Mouse (Mus musculus): ENCODE results near the gene Fli1.

Gene Fli1

DNA sequence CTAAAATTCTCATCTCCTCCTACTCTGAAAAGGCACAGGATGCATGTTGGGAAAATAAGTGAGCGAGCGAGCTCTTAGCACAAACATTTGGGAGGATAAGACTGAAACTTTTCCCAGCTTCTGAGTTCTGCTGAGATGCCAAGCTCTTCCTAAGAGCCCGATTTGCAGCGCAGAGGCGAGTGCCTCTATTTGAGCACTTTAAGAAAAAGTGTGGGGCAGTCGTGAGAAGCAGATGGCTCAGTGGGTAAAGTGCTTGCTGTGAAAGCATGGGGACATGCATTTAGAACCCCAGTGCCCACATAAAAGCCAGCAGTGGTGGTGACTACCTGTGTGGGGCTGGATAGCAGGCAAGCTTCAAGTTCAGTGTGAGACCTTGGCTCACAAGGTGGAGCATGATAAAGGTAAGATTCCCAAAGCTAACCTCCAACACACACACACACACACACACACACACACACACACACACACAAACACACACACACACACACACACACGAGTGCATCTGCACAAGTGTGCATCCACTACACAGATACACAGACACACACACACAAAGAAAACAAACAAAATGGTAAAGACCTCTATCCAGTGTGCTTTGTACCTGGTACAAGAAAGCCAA lies 37.1 kb downstream of the Fli1 start:
- no peak for ATAC-seq (ENCODE audit: insufficient number of reproducible peaks, low FRiP score, low TSS enrichment)

DNA sequence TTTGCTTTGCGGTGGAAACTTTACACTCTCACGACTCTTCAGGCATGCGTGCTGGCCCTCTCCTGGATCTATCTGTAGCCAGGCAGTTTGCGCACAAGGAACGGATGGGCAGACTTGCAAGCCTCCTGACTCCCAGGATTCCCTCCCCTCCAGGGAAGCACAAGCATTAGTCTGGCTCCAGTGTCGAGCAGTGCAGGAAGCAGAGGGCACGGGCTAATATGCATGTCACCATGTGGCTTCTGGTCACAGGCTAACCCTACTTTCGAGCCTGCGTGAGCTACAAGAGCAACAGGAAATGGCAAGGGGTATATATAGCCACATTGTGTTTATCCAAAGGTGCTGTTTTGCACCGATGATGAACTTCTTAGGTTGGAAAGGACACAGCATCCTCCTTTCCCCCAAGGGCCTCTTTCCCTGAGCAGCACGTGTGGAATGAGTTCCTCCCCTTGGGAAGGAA lies 38.6 kb downstream of the Fli1 start:
- ATAC-seq (ENCODE audit: insufficient number of reproducible peaks, low FRiP score, low TSS enrichment), result no peak

DNA sequence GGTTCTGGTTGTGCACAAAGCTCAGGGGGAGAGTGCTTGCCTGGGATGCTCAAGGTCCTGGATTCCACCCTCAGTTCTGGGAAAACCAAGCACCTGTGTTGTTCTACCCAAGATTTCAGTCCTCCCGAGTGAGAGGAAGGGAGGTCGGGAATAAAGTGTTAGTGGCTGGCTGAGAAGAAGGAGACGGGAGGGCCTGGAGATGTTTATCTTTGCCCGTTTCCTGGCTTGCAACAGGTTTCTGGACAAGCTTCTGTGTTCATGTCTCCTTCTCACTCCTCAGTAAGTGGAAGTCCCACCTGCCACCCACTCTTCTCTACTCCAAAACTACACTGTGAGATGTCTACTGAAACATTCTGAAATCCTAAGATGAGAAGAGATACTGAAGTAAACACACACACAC lies 39.2 kb downstream of the Fli1 start:
- ATAC-seq (ENCODE audit: insufficient number of reproducible peaks, low FRiP score, low TSS enrichment), result no peak

DNA sequence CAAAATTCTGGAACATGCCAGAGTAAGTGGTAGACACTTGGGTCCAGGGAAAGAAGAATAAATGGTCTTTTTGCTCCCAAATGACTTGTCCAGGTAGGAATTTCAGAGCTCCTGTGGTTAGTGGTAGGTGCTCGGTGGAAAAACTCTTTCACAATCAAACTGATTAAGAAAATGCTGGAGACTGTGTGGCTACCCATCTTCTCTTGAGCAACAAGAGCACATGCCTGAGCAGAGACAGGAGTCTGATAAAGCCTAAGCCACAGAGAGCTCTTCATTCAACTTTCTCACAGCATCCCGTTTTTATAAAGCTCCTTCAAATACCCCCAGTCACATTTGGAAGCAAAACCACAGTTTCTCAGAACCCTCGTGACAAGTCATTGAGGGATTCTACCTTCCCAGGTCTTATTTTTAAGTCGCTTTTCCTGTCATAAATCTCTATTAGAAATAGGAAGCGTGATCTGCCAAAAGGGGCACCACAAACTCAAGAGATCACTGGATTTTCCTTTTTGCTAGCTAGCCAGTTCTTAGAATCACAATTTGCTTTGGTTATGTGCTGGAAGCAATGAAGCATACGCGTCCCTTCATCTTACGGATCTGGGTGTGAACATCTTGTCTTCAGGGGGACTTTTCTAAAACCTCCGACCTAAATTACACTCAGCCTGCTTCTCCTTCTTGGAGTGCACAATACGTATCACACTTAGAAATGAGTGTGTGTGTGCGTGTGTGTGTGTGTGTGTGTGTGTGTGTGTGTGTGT lies 40.2 kb downstream of the Fli1 start:
- no peak for ATAC-seq (ENCODE audit: insufficient number of reproducible peaks, low FRiP score, low TSS enrichment)

DNA sequence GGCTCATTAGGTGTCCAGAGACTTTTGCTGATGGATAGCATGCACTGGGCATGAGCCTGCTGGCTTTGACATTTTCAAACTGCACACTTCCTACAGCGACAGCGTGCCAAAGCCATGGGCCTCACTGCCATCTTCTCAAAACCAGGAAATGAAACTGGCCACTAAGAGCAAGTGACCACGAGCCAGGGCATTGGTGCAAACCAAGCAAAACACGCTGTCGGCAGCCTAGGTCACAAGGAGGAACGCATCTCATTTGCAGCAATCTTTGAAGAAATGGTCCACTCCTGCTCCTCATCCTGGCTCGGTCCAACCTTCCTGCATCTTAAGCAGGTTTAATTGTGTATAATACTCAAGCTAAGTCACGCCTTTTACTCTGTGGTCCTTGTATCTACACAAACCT lies 41.8 kb downstream of the Fli1 start:
- no peak for ATAC-seq (ENCODE audit: insufficient number of reproducible peaks, low FRiP score, low TSS enrichment)

DNA sequence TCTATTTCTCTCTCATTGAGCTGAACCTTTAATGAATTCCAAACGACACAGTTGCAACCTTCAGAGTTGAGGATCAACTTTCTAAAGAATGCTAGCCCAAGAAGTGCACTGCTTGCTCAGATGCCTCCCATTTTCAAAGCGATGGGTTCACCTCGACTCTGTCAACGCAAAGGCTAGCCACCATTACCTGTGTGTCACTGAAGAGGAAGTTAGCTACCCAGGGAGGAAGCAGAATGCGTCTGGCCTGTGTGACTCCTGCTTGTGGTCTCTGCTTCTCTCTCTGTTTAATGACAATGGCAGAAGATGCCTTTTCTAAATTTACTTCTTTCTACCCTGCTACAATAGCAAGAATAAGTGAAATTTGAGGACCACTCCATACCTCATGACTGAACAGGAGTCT lies 42.6 kb downstream of the Fli1 start:
- ATAC-seq (ENCODE audit: insufficient number of reproducible peaks, low FRiP score, low TSS enrichment), result no peak

DNA sequence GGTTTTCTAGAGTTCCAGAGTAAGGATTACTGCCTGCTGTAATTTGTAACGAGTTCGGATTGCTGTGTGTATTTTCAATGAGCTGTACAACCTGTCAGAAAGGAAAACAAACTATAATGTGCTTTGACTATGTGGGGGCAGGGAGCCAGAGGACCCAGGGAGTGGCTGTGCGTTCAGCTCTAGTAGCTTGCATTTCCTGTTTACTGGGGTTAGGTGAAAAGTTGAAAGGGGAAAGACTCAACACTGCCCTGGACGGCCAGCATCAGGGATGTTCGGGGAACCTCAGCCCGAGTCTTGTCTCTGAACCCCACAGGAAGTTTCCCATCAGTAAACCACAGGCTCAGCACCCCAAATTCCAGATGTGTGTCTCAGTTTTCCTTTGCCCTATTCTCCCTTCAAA lies 43.2 kb downstream of the Fli1 start:
- ATAC-seq (ENCODE audit: insufficient number of reproducible peaks, low FRiP score, low TSS enrichment), result no peak

DNA sequence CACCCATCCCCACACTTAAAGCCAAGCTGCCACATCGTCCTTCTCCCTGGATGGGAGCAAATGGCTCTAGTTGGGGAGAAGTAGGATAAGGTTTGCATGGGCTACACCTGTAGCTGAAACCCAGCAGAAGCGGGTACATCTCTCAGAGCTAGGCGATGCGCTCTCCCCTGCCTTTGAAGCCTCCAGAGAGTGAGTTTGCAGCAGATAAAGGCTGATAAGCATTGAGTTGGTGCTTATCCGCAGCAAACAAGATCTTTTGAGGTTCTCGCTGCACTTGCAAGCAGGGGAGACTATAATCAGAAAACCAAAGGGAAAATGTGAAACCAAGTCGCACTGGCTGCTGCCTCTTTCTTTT lies 47.0 kb downstream of the Fli1 start:
- ATAC-seq (ENCODE audit: insufficient number of reproducible peaks, low FRiP score, low TSS enrichment), result no peak

DNA sequence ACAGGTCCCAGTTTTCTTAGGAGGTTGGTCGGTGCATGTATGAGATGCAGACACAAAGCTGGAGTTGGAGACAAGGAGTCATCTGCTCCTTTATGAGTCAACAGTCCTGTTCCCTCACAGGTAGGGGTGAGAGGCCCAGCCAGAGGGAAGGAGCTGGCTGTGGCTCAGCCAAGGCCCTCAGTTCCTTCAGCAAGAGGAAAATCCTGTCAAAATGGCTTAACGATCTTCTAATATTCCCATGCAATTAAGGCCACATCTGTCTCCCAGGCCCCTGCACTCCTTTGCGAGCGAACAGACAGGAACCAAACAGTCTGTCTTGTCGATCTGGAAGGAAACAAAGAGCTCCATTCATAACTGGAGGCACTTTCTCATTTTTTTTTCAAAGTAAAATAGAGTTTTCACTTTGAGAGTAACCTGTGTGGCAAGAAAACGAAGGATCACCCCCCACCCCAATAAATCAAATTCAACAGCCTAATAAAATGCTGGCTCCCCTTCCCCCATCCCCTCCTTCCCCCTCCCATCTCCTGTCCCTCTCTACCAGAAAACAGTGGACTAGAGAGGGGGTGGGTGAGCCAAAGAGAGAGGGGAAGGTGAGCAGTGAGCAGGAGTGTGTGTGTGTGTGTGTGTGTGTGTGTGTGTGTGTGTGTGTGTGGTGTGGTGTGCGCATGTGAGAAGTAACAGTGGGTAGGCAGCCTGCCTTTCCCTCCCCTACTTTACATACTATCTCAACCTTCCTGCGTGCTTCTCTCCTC lies 47.6 kb downstream of the Fli1 start:
- no peak for ATAC-seq (ENCODE audit: insufficient number of reproducible peaks, low FRiP score, low TSS enrichment)

DNA sequence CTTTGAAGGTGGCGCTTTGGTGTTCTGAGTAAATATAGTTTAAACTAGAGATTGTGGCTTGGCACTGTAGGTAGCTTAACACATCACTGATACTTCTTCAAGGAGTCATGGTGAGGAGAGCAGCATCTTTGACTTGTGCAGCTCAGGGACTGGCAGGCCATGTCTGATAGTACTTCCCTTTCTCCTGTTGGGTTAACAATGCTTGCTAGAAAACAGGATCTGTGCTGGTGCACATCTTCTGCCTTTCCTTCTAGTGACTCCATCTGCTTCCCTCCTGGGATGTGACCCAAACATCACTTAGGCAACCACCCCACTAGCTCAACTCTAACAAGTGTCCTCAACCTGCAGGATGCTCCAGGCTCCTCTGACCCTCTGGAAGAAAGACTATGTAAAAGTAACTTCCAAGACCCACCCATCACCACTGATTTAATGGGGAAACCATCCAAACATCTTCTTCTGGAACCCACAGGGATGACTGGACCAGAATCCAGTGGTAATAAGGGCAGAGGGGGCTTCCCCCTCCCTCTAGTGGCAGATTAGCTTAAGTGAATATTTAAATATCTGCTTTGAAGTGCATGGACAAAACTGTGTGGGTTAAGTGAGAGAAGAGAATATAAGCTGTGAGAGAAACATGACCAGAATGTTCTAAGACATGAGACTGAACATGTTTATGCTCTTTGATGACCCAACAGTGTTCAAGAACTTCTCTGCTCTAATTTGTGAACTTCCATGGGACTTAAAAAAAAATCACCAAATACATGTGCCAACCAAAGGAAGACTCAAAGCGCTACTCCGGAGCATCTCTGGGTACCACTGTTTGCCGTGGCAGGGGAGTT lies 48.9 kb downstream of the Fli1 start:
- ATAC-seq (ENCODE audit: insufficient number of reproducible peaks, low FRiP score, low TSS enrichment), result no peak

DNA sequence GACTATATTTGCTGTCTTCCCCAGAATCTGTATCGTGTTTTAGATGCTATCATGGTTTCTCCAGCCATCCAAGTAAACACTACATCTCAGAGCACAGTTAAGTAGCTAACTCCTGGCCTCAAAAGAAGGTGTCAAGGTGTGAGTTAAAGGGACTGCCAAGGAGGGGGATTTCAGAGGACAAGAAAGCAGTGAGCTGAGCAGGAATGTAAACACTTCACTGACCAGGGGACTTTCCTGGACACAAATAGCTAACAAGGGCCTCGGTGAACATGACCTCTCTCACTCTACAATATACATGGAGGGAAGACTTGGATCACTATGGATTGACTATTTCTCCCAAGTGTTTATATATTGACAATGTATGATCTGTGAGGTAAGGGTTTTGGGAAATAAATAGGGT lies 49.9 kb downstream of the Fli1 start:
- no peak for ATAC-seq (ENCODE audit: insufficient number of reproducible peaks, low FRiP score, low TSS enrichment)

DNA sequence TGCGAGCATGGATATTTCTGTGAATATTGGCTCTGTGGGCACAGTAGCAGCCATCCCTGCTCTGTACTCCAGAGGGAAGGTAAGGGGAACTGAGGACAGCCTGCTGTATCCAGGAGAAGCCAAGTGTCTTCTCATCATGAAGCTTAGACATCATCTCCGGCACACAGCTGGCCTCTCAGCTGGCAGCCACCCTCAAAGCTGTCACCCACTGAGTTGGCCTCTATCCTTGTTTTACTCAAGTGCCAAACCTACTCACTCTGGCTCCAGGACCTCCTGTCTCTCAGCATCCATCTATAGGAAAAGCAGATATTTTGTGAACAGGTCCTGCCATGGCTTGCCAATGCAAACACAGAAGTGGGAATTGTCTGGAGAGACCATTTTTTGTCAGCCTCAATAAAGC lies 51.2 kb downstream of the Fli1 start:
- ATAC-seq (ENCODE audit: insufficient number of reproducible peaks, low FRiP score, low TSS enrichment), result no peak

DNA sequence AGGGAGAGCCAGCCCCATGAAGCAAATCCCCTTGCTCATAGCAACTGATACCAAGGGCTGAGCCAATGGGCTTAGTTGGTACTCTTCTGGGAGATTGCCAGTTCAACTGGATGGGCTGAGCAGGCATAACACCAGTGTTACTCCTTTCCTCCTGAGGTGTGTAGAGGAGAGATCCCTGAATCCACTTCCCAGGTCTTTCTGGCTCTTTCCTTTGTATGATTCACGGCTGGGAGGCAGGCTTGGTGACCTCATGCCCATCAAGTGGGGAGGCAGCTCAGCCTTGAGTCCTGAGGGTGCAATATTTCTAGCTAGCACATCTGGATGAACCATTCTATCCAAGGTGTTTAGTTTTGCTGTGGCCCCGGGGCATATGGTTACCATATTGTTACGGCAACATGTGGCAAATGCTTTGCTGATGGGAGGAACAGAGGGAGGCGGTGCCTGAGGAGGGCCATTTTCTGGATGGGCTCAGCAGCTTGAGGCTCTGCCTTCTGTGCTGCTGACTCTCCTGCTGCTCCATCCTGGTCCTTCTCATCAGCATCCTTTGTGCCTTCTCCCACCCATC lies 52.8 kb downstream of the Fli1 start:
- ATAC-seq (ENCODE audit: insufficient number of reproducible peaks, low FRiP score, low TSS enrichment), result no peak

DNA sequence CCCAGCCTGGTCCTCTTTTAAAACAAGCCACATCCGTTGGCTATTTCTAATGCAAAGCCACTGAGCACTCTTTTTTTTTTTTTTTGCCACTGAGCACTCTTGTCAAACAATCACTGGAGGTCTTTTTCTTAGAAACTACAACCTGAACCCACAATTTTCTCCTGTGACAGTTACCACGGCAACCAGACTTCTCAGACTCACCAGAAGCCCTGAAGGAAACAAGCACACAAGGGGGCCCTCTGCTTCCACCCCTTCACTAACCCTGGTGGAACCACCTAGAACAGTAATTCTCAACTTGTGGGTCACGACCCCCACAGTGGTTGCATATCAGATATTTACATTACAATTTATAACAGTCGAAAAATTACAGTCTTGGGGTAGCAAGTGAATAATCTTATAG lies 53.3 kb downstream of the Fli1 start:
- ATAC-seq (ENCODE audit: insufficient number of reproducible peaks, low FRiP score, low TSS enrichment), result no peak

DNA sequence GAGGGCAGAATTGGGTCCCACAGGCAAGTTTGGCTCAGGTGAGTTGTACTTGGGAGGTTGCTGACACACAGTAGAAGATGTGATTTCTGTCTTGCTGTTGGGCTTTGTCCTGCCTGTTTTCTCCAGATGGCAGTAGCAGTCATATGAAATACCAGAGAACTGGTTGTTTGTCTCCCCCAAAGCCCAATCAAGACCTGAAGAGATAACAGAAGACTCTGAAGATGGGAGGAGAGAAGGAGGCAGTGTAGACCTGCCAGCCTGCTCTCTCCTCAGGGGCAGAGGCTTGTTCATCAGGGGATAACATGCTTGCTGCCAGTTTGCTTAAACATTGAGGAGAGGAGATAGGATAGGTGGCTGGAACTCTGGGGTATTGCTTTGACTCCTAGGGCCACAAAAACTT lies 54.0 kb downstream of the Fli1 start:
- ATAC-seq (ENCODE audit: insufficient number of reproducible peaks, low FRiP score, low TSS enrichment), result no peak

DNA sequence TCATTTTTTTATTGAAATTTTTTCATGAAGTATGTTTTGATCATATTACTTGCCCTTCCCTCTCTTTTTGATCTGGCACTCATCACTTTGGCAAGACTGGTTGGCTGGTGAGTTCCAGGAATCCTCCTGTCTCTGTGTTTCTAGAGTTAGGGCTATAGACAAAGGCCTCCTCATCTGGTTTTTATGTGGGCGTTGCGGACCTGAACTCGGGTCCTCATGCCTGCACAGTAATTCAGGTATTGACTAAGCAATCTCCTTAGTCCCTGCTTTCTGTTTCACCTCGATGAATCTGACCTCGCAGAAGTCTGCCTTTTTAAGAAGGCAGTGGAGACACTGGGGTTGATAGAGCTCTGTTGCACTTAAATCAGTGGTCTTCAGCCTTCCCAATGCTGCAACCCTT lies 54.8 kb downstream of the Fli1 start:
- ATAC-seq (ENCODE audit: insufficient number of reproducible peaks, low FRiP score, low TSS enrichment), result no peak

DNA sequence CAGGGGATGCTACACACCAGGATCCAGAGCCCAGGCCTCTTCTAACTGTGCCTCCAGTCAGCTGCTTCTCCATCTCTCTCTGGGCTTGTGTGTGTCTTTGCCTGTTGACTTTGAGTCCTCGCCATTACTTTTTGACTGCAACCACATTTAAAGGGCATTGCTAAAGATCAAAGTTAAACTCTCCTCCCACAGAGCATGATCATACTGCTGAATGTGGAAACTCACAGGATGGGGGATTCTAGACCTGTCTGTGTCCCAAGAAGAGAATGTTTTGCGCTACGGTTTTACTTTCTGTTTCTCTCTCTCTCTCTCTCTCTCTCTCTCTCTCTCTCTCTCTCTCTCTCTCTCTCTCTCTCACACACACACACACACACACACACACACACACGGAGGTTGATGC lies 55.3 kb downstream of the Fli1 start:
- no peak for ATAC-seq (ENCODE audit: insufficient number of reproducible peaks, low FRiP score, low TSS enrichment)

DNA sequence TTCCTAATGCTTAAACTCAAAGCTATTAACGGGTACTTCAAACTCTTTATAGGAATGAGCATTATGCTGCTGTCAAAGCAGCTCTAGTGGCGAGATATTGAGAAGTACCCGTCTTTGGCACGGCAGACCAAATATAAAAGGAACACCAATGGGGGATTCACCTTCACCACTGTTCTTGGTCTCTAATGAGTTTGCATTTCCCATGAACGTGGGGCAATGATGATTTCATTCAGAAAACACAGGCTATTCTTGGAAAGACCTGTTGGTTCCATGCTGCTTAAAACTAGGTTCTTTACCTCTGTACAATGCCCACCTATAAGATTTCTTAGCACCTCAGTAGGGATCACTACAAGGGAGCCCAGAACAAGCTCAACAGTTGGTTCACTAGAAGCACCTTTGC lies 62.2 kb downstream of the Fli1 start:
- no peak for ATAC-seq (ENCODE audit: insufficient number of reproducible peaks, low FRiP score, low TSS enrichment)

DNA sequence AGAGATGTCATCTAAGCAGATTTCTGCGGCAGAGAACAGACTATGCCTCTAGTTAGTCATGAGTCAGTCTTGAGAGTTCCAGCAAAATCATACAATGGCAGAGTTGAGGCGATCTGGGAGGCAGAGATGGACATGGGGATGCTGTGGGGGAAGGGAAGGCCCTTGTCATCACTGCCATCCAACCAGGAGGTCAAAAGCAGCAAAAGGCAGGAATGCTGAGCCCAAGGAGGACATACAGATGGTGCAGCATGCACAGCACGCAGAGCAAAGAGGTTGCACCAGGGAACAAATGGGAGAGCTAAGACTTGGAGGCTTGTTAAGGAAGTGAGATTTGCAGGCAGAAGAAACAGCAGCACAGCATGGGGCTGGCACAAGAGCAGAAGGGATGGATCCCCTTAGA lies 63.9 kb downstream of the Fli1 start:
- no peak for ATAC-seq (ENCODE audit: insufficient number of reproducible peaks, low FRiP score, low TSS enrichment)

DNA sequence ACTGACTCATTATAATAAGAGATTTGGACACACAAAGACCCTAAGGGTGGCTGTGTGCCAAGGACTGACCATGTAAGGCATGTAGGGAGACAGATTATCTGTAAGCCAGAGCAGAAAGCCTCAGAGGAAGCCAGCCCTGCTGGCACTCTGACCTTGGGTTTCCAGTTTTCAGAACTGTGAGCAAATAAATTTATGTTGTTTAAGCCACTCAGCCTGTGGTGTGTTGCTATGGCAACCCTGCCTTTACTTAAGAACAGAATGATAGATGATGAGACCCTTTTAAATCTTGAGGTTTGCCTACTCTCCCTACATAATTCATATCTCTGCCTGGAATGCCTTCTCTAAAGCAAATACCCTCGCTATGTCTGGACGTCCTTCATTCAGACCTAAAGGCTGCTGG lies 64.6 kb downstream of the Fli1 start:
- no peak for ATAC-seq (ENCODE audit: insufficient number of reproducible peaks, low FRiP score, low TSS enrichment)

DNA sequence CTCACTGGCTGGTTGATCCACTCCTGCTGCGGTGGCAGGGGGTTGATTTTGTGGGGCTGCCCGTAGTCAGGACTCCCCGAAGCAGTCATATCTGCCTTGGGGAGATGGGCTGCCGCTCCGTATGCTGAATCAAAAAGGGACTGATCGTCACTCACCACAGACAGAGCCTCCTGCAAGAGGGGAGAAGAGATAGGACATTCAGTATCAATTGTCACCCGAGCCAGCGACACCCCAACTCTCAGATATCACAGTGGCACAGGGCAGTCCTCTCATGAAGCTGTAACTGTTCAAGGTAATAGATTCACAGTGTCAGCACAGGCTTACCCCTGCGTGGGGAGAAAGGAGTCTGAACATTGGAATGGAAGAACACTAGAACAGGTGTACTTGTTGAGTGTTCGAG lies 66.1 kb downstream of the Fli1 start:
- ATAC-seq (ENCODE audit: insufficient number of reproducible peaks, low FRiP score, low TSS enrichment), result no peak

Data from cerebellum, adult (tissue).